In genomic region chrX:164175780-164176179, GRCm38 (mm10) we compare ENCODE assay signal across 24 mouse cellular contexts. TPM values are rescaled to one million over a fixed set of nuclear protein-coding genes. Genes with fewer than 3 reads are reported as not detected.
DNase-seq lines count a peak whose midpoint lies in the region; ATAC-seq lines count a peak whose summit lies in the region.
"Had no signal": no experiment of that assay in that cellular context is flagged by ENCODE, and none has a peak within 500 bp of the region (broad histone marks: within the 10 kb centered on the region; RNA-seq: fewer than 3 reads in every experiment).

No protein-coding gene starts in this region.

- H3K9ac ChIP-seq in midbrain, embryonic 14.5 days (replicated peaks; ENCODE audit: low read length) = no peak overlapping the region
- no peak overlapping the region for H3K9ac ChIP-seq in kidney, embryonic 15.5 days
- H3K9ac ChIP-seq: heart, embryonic 13.5 days; hindbrain, embryonic 15.5 days had no signal

- no peak overlapping the region for H3K4me3 ChIP-seq in midbrain, embryonic 14.5 days (replicated peaks; ENCODE audit: low read depth, low read length)
- H3K4me3 ChIP-seq in kidney, embryonic 15.5 days (replicated peaks) = no peak overlapping the region
- no peak overlapping the region for H3K4me3 ChIP-seq in limb, embryonic 10.5 days
- H3K4me3 ChIP-seq: embryonic facial prominence, embryonic 10.5 days; erythroblast, embryonic 14.5 days; forebrain, embryonic 10.5 days; heart, embryonic 13.5 days; hindbrain, embryonic 15.5 days had no signal

- H3K36me3 ChIP-seq in midbrain, embryonic 14.5 days (ENCODE audit: control insufficient read depth, insufficient read depth, low read length) = no peaks in the 10 kb centered on the region
- no peaks in the 10 kb centered on the region for H3K36me3 ChIP-seq in kidney, embryonic 15.5 days
- H3K36me3 ChIP-seq in limb, embryonic 10.5 days = no peaks in the 10 kb centered on the region
- H3K36me3 ChIP-seq: embryonic facial prominence, embryonic 10.5 days; forebrain, embryonic 10.5 days; G1E; heart, embryonic 13.5 days; hindbrain, embryonic 15.5 days had no signal

- no peak overlapping the region for H3K4me2 ChIP-seq in midbrain, embryonic 14.5 days (ENCODE audit: low read length)
- no peak overlapping the region for H3K4me2 ChIP-seq in kidney, embryonic 15.5 days
- H3K4me2 ChIP-seq: heart, embryonic 13.5 days; hindbrain, embryonic 15.5 days had no signal

- H3K27ac ChIP-seq in midbrain, embryonic 14.5 days (replicated peaks; ENCODE audit: low read depth, low read length) = no peak overlapping the region
- H3K27ac ChIP-seq in kidney, embryonic 15.5 days = no peak overlapping the region
- no peak overlapping the region for H3K27ac ChIP-seq in limb, embryonic 10.5 days
- H3K27ac ChIP-seq: embryonic facial prominence, embryonic 10.5 days; forebrain, embryonic 10.5 days; heart, embryonic 13.5 days; hindbrain, embryonic 15.5 days had no signal

- DNase-seq in frontal cortex, adult 2 months (ENCODE audit: extremely low spot score in 1 of 2, low spot score in 1 of 2) = no peak
- DNase-seq in brain, adult 2 months (ENCODE audit: low read depth, low spot score) = peak; percentile 64
- no peak for DNase-seq in midbrain, embryonic 14.5 days
- DNase-seq in limb, embryonic 10.5 days (ENCODE audit: low spot score) = no peak
- DNase-seq: adrenal gland, postnatal 14 days; B cell, adult 2 months; cerebellum, adult 18-20 months; cerebellum, adult 9-11 months; cerebellum, postnatal 36 days; gastrocnemius, postnatal 10 days; heart, postnatal 36 days had no signal

- no peaks in the 10 kb centered on the region for H3K4me1 ChIP-seq in midbrain, embryonic 14.5 days (ENCODE audit: control insufficient read depth, insufficient read depth, low read length)
- H3K4me1 ChIP-seq in kidney, embryonic 15.5 days = no peaks in the 10 kb centered on the region
- H3K4me1 ChIP-seq in limb, embryonic 10.5 days = no peaks in the 10 kb centered on the region
- H3K4me1 ChIP-seq: forebrain, embryonic 10.5 days; heart, embryonic 13.5 days; hindbrain, embryonic 15.5 days had no signal

- no peaks in the 10 kb centered on the region for H3K27me3 ChIP-seq in midbrain, embryonic 14.5 days (ENCODE audit: control insufficient read depth, insufficient read depth, low read length)
- H3K27me3 ChIP-seq in kidney, embryonic 15.5 days = peaks cover 41% of the 10 kb centered on the region
- H3K27me3 ChIP-seq in limb, embryonic 10.5 days (ENCODE audit: low read depth, poor library complexity, severe bottlenecking) = peaks cover 94% of the 10 kb centered on the region
- H3K27me3 ChIP-seq: hindbrain, embryonic 15.5 days had no signal

- H3K9me3 ChIP-seq in midbrain, embryonic 14.5 days (ENCODE audit: control insufficient read depth, low read length) = no peaks in the 10 kb centered on the region
- H3K9me3 ChIP-seq in kidney, embryonic 15.5 days (replicated peaks) = no peaks in the 10 kb centered on the region
- H3K9me3 ChIP-seq in limb, embryonic 10.5 days (replicated peaks) = no peaks in the 10 kb centered on the region
- H3K9me3 ChIP-seq: embryonic facial prominence, embryonic 10.5 days; forebrain, embryonic 10.5 days; G1E; heart, embryonic 13.5 days; hindbrain, embryonic 15.5 days had no signal

- 74% methylated on average over 2 of the region's 2 CpGs for WGBS in midbrain, embryonic 14.5 days
- 84% methylated on average over 2 of the region's 2 CpGs for WGBS in kidney, embryonic 15.5 days
- 83% methylated on average over 2 of the region's 2 CpGs for WGBS in limb, embryonic 10.5 days

- peak; percentile 52; the same call in 1 of the 2 replicates for ATAC-seq in frontal cortex, adult (ENCODE audit: low TSS enrichment)
- peak; percentile 57 for ATAC-seq in megakaryocyte progenitor cell, adult 5-6 weeks (replicated peaks; ENCODE audit: poor library complexity)
- no peak for ATAC-seq in midbrain, embryonic 14.5 days (ENCODE audit: low FRiP score, low TSS enrichment)
- no peak for ATAC-seq in kidney, embryonic 15.5 days (replicated peaks; ENCODE audit: low FRiP score)
- ATAC-seq: activated CD4-positive, CD25-positive, alpha-beta regulatory T cell, adult 4 months; CD4-positive, CD25-positive, alpha-beta regulatory T cell, adult 4 months; forebrain, embryonic 14.5 days; Patski had no signal

RNA-seq across cellular contexts. Expression of gene Ace2, which starts 36.6 kb away (rescaled TPM):
- 1.6 and 1.7 TPM in 2 replicates for polyA plus RNA-seq in frontal cortex, adult 2 months (2012; rRNA removed)
- total RNA-seq in megakaryocyte progenitor cell, adult 5-6 weeks (2015) = not detected in 2 replicates
- not detected in 2 replicates for total RNA-seq in megakaryocyte progenitor cell, adult 5-6 weeks (2017)
- 0.08 TPM in 1 of 2 replicates, not detected in the other for polyA plus RNA-seq in midbrain, embryonic 14.5 days (2014; fragmentation: Nextera tagmentation; extraction: Ambion mirVana)
- 62.6 and 62.8 TPM in 2 replicates for polyA plus RNA-seq in kidney, embryonic 15.5 days (2015; fragmentation: Nextera tagmentation; extraction: Ambion mirVana)
- polyA plus RNA-seq in limb, embryonic 10.5 days (2016; fragmentation: Nextera tagmentation; extraction: Ambion mirVana) = 0.04 and 0.14 TPM in 2 replicates
- polyA plus RNA-seq: activated CD4-positive, CD25-positive, alpha-beta regulatory T cell, adult 4 months; CD4-positive, CD25-positive, alpha-beta regulatory T cell, adult 4 months; erythroblast, embryonic 14.5 days; forebrain, embryonic 14.5 days; G1E had no signal

Comparison
In these comparisons a context has a peak if more than half of its experiments do, and no peak if none do; other contexts are left out.
1. ATAC-seq: peak in frontal cortex, adult (single experiment) and megakaryocyte progenitor cell, adult 5-6 weeks (single experiment); none in midbrain, embryonic 14.5 days (single experiment) and kidney, embryonic 15.5 days (single experiment).
2. RNA of gene Ace2, which starts 36.6 kb away (polyA plus RNA-seq): 62.6 to 62.8 TPM in kidney, embryonic 15.5 days; 1.6 to 1.7 TPM in frontal cortex, adult 2 months, 0.04 to 0.14 TPM in limb, embryonic 10.5 days and 0.08 TPM in midbrain, embryonic 14.5 days; every median in the first group is over 10 times any median in the second.